Mouse (Mus musculus) lung, embryonic 16.5 days (tissue): ENCODE results near the gene M6pr. TPM values are rescaled to one million over a fixed set of nuclear protein-coding genes. Genes with fewer than 3 reads are reported as not detected.
A peak's percentile ranks its signal among the peaks of the same experiment; 100 is the strongest.
"Not testable (repeated sequence)": the region's sequence is repeated elsewhere in the genome, so short reads cannot be mapped to it uniquely, and the experiment has no call there.

Experiments used
- ATAC-seq: fragments of 200-750 bp; cut with Nextera tagmentation; 2 replicates; pipeline ENCODE4 v1.8.0; 2017; ENCODE audit warnings: low read depth, mild to moderate bottlenecking, moderate library complexity
- H3K27ac ChIP-seq: fragments of 300-500 bp; sonication (generic); 2 replicates; pipeline ENCODE4 v1.5.1; 2014; ENCODE audit warnings: mild to moderate bottlenecking, control low read depth, low read length
- H3K27me3 ChIP-seq: fragments of 300-500 bp; sonication (generic); 2 replicates; pipeline ENCODE4 v1.6.1; 2014; ENCODE audit warnings: low read depth, low read length, mixed read lengths; ENCODE audit not compliant: control insufficient read depth, insufficient read depth
- H3K36me3 ChIP-seq: fragments of 300-500 bp; sonication (generic); 2 replicates; pipeline ENCODE4 v1.6.1; 2014; ENCODE audit warnings: low read length; ENCODE audit not compliant: control insufficient read depth, insufficient read depth
- H3K4me1 ChIP-seq: fragments of 300-500 bp; sonication (generic); replicated peaks from 2 replicates; pipeline ENCODE4 v1.6.1; 2014; ENCODE audit warnings: low read length, mixed read lengths; ENCODE audit not compliant: control insufficient read depth, insufficient read depth
- H3K4me2 ChIP-seq: fragments of 300-500 bp; sonication (generic); 2 replicates; pipeline ENCODE4 v1.6.1; 2014; ENCODE audit warnings: low read depth, low read length, control low read depth
- H3K4me3 ChIP-seq: fragments of 300-500 bp; sonication (generic); 2 replicates; pipeline ENCODE4 v1.5.1; 2014; ENCODE audit warnings: mild to moderate bottlenecking, low read length, control low read depth
- H3K9ac ChIP-seq: fragments of 300-500 bp; sonication (generic); 2 replicates; pipeline ENCODE4 v1.6.1; 2014; ENCODE audit warnings: low read length, control low read depth
- H3K9me3 ChIP-seq: fragments of 300-500 bp; sonication (generic); 2 replicates; pipeline ENCODE4 v1.6.1; 2016; ENCODE audit warnings: low read length; ENCODE audit not compliant: control insufficient read depth
- WGBS: fragments of 180-500 bp; shearing (Covaris S2); extraction: QIAGEN DNeasy Blood & Tissue Kit; methylation state at CpG from one replicate; pipeline ENCODE4 v1.1.7; 2014; 5-methylcytosine and 5-hydroxymethylcytosine counted together
- polyA plus RNA-seq: library from polyadenylated mRNA; unstranded; fragments of >200 nt; fragmentation: Nextera tagmentation; extraction: Ambion mirVana; gene quantifications from 2 replicates; pipeline ENCODE4 v1.2.1, GENCODE M21; 2015

M6pr gene
- polyA plus RNA-seq, 1 experiment from 2014 or later, result 123 TPM

DNA sequence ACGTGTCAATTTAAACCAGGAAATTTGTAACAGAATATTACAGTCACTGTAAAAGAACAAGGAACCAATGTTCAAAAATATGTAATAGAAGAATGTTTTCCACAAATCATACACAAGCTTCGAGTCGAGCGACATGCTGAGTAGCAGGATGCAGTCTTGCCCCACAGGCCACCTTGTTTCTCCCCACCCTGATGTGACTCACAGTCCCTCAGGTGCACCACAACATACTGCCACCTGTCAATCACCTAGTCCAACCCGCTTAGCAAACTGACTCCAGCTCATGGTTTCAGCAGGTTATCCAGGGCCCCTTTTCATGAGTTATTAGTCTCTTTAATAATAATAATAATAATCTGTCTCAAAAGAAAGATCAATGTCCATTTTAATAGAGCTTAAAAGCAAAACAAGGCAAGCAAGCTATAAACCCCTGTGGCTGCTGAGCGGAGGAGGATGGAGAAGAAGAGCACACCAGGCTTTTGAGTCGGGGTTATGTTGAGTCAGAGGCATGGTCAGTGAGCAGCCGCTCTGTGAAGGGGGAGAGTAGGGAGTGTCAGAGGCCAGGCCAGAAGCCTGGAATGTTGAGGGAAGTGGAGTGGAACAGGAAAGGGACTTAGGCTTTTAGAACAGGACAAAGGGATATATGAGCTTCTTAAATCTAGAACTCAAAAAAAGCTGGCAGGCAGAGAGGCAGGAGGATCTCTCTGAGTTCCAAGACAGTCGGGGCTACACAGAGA, 36.0 kb downstream of the M6pr start:
- no peaks in the 10 kb centered on the region for H3K27me3 ChIP-seq
- H3K9ac ChIP-seq, result peak overlapping the region; percentile 41; the same call in 1 of the 2 replicates
- 46% methylated on average over 9 of the region's 9 CpGs for WGBS
- no peak overlapping the region for H3K27ac ChIP-seq
- no peak overlapping the region for H3K4me3 ChIP-seq
- no peaks in the 10 kb centered on the region for H3K36me3 ChIP-seq
- no peaks in the 10 kb centered on the region for H3K9me3 ChIP-seq
- no peak for ATAC-seq
- H3K4me2 ChIP-seq, result no peak overlapping the region
- H3K4me1 ChIP-seq, result peaks cover 6% of the 10 kb centered on the region; the same call in 1 of the 2 replicates

DNA sequence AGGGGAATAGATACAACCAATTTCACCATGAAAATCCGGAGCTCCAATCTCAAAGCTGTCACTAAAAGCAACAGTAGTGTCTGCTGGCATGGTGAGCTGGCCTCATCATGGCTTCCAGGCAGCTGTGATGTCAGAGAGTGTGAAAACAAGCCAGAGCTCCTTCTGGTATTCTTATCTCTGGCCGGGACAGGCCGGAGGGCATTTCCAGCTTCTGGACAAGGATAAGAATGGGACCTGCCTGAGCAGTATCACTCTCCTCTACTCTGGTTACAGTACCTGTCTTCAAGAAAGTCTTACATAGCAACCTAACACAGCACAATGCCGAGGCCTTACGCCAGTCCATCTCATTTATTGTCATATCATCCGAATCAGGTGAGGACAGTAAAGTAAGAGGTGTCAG, 37.2 kb downstream of the M6pr start:
- WGBS, result 63% methylated on average over 6 of the region's 6 CpGs
- peaks cover 3% of the 10 kb centered on the region; the same call in 1 of the 2 replicates for H3K4me1 ChIP-seq
- H3K4me3 ChIP-seq, result no peak overlapping the region
- H3K4me2 ChIP-seq, result no peak overlapping the region
- H3K9me3 ChIP-seq, result no peaks in the 10 kb centered on the region
- H3K36me3 ChIP-seq, result no peaks in the 10 kb centered on the region
- no peak for ATAC-seq
- no peaks in the 10 kb centered on the region for H3K27me3 ChIP-seq
- no peak overlapping the region for H3K27ac ChIP-seq
- H3K9ac ChIP-seq, result no peak overlapping the region

DNA sequence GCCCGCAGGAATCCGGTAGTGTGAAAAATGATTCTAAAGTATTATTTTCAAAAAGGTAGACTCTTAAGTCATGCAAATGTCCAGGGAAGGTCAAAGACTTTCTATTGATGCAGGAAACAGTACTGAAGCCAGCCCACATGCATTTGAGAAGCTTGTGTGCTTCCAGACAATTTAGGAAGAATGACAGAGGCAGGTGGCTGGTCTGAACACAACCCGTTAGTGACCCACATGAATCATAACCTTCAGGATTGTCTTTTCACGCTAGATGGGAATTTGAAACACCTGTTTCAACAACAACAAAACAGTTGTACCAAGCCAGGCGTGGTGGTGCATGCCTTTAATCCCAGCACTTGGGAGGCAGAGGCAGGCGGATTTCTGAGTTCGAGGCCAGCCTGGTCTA, 37.9 kb downstream of the M6pr start:
- ATAC-seq, result no peak

DNA sequence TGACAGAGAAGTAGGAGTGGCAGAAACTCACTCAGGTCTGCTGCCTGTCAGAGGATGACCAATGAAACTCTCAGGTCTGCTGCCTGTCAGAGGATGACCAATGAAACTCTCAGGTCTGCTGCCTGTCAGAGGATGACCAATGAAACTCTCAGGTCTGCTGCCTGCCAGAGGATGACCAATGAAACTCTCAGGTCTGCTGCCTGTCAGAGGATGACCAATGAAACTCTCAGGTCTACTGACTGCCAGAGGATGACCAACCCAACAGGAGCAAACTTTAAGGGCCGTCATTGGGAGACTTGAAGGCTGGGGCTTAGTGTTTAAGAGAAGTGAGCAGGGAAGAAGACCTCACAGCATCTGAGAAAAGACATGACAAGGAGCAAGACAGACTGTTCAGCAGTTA, 38.8 kb downstream of the M6pr start:
- not testable (repeated sequence) for H3K27ac ChIP-seq, H3K9me3 ChIP-seq, ATAC-seq, H3K4me3 ChIP-seq, H3K27me3 ChIP-seq, H3K4me2 ChIP-seq, H3K9ac ChIP-seq, H3K36me3 ChIP-seq, H3K4me1 ChIP-seq
- WGBS, result 53% methylated on average over 1 of the region's 1 CpGs

More for the DNA sequence above, 37.9 kb downstream of the M6pr start:
- Histone ChIP-seq H3K9me3 (no peaks in the 10 kb centered on the region), H3K4me3 (no peak overlapping the region), H3K4me1 (peaks cover 3% of the 10 kb centered on the region; the same call in 1 of the 2 replicates), H3K36me3 (no peaks in the 10 kb centered on the region), H3K27ac (no peak overlapping the region), H3K4me2 (no peak overlapping the region), H3K9ac (no peak overlapping the region), H3K27me3 (no peaks in the 10 kb centered on the region)
- 89% methylated on average over 7 of the region's 7 CpGs for WGBS

DNA sequence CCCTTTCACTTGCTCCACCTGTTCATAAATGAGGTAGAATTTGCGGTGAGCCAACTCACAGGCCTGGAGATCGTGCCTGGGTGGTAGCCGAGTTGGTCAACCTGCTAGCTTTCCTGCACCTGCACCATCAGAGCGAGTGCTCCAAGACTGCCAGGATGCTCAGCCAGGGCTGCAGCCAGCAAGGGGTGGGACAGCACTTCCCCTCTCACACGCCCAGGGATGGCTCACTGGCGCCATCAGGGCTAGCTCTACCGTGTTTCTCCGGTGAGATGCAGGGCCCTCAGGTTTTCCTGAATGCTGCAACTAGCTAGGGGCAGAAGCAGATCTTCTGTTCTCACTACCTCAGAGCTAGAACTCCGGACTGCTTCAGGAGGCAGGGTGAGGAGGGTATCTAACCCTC, 47.4 kb downstream of the M6pr start:
- H3K9ac ChIP-seq, result no peak overlapping the region
- H3K27me3 ChIP-seq, result no peaks in the 10 kb centered on the region
- no peak overlapping the region for H3K4me3 ChIP-seq
- WGBS, result 52% methylated on average over 9 of the region's 9 CpGs
- H3K9me3 ChIP-seq, result no peaks in the 10 kb centered on the region
- no peak overlapping the region for H3K27ac ChIP-seq
- no peaks in the 10 kb centered on the region for H3K4me1 ChIP-seq
- no peaks in the 10 kb centered on the region for H3K36me3 ChIP-seq
- ATAC-seq, result no peak
- no peak overlapping the region for H3K4me2 ChIP-seq

DNA sequence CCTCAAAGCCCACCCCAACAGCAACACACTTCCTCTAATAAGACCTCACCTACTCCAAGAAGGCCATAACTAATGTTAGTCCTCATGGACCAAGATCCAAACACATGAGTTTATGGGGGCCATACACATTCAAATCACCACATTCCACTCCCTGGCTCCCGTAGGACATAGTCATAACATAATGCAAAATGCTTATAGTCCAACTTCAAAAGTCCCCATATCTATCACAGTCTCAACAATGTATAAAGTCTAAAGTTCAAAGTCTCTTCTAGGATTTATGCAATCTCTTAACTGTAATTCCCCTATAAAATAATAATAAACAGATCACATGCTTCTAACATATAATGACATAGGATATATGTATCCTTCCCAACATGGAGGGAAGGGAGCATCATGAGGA, 48.6 kb downstream of the M6pr start:
- Histone ChIP-seq H3K4me3 (no peak overlapping the region), H3K27me3 (no peaks in the 10 kb centered on the region), H3K27ac (no peak overlapping the region), H3K4me1 (no peaks in the 10 kb centered on the region), H3K36me3 (no peaks in the 10 kb centered on the region), H3K4me2 (no peak overlapping the region), H3K9ac (no peak overlapping the region), H3K9me3 (no peaks in the 10 kb centered on the region)
- ATAC-seq, result no peak
- 74% methylated on average over 1 of the region's 1 CpGs for WGBS

DNA sequence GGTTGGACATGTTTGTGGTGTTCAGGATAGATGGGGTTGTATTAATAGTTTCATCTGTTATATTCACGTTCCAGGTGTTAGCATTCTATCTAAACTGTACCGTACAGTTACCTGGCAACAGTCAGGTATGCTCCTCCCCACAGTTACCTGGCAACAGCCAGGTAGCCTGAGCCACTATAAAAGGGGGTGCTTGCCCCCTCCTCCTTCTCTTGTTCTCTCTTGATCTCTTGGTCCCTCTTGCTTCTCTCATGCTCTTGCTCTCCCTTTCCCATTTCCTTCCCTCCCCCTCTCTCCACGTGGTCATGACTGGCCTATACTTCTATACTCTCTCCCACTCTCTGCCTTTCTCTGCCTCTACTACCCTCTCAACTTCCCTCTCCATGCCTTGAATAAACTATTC, 57.2 kb downstream of the M6pr start:
- no peak overlapping the region for H3K9ac ChIP-seq
- no peak overlapping the region for H3K4me2 ChIP-seq
- H3K27me3 ChIP-seq, result no peaks in the 10 kb centered on the region
- no peak for ATAC-seq
- no peaks in the 10 kb centered on the region for H3K9me3 ChIP-seq
- H3K4me1 ChIP-seq, result no peaks in the 10 kb centered on the region
- H3K4me3 ChIP-seq, result no peak overlapping the region
- 27% methylated on average over 3 of the region's 3 CpGs for WGBS
- H3K27ac ChIP-seq, result no peak overlapping the region
- no peaks in the 10 kb centered on the region for H3K36me3 ChIP-seq

DNA sequence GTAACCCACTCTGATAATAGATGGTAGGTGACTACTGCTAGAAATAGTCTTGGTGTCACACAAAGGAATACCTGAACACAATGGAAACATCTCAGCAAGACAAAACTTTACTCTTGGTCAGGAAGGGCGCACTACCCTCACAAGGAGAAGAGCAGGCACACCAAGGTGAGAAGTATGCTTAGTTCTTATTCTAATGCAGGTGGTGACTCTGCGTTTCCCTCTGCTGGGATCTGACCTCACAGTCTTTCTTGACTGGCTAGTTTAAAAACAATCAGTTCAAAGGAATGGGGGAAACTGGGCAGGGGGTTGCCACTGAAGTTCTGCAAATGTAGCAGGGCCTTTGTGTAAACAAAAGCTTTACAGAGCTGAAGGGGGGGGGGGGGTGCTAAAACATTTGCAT, 57.8 kb downstream of the M6pr start:
- no peak overlapping the region for H3K4me2 ChIP-seq
- ATAC-seq, result no peak
- no peaks in the 10 kb centered on the region for H3K4me1 ChIP-seq
- no peaks in the 10 kb centered on the region for H3K27me3 ChIP-seq
- no peak overlapping the region for H3K9ac ChIP-seq
- H3K4me3 ChIP-seq, result no peak overlapping the region
- H3K27ac ChIP-seq, result no peak overlapping the region
- WGBS, result 37% methylated on average over 2 of the region's 2 CpGs
- H3K9me3 ChIP-seq, result no peaks in the 10 kb centered on the region
- no peaks in the 10 kb centered on the region for H3K36me3 ChIP-seq

DNA sequence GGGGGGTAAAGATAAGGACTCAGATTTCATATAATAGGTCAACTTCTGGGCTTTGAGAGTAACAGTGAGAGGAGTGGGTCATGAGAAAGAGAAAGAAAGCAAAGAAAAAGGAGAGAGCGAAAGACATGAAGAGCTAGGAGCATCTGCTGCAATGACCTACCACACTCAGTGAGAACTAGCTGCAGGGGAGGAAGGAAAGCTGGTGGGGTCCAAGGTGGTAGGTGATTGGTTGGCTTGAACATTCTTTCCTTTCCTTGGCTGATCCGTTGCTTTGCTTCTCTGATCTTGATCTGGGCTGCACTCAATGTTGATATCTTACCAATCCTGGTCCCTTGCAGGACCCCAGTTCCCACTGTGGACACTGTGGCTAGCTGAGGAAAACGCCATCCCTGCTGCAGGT, 58.5 kb downstream of the M6pr start:
- no peaks in the 10 kb centered on the region for H3K27me3 ChIP-seq
- WGBS, result 37% methylated on average over 3 of the region's 3 CpGs

More for the DNA sequence above, 58.5 kb downstream of the M6pr start:
- H3K9me3 ChIP-seq, result no peaks in the 10 kb centered on the region
- no peaks in the 10 kb centered on the region for H3K36me3 ChIP-seq
- H3K9ac ChIP-seq, result no peak overlapping the region
- no peak for ATAC-seq
- no peak overlapping the region for H3K27ac ChIP-seq
- no peaks in the 10 kb centered on the region for H3K4me1 ChIP-seq
- no peak overlapping the region for H3K4me2 ChIP-seq
- H3K4me3 ChIP-seq, result no peak overlapping the region
